Mouse (Mus musculus) lung, embryonic 15.5 days (tissue): ENCODE measurements around the gene Fgfr2. TPM values are rescaled to one million over a fixed set of nuclear protein-coding genes. Genes with fewer than 3 reads are reported as not detected.

ENCODE experiments used
- ATAC-seq: fragments of 200-750 bp; cut with Nextera tagmentation; 2 replicates; pipeline ENCODE4 v1.8.0; 2017; ENCODE audit warnings: moderate number of reproducible peaks, borderline replicate concordance; ENCODE audit not compliant: low FRiP score, low TSS enrichment; ENCODE audit errors: extremely low read depth
- H3K27ac ChIP-seq: fragments of 300-500 bp; sonication (generic); 2 replicates; pipeline ENCODE4 v1.5.1; 2015; ENCODE audit warnings: moderate library complexity, mild to moderate bottlenecking, inconsistent platforms
- H3K27me3 ChIP-seq: fragments of 300-500 bp; sonication (generic); 2 replicates; pipeline ENCODE4 v1.6.1; 2015; ENCODE audit warnings: inconsistent platforms
- H3K36me3 ChIP-seq: fragments of 300-500 bp; sonication (generic); 2 replicates; pipeline ENCODE4 v1.6.1; 2015; ENCODE audit warnings: inconsistent platforms
- H3K4me1 ChIP-seq: fragments of 300-500 bp; sonication (generic); 2 replicates; pipeline ENCODE4 v1.6.1; 2015; ENCODE audit warnings: inconsistent platforms
- H3K4me2 ChIP-seq: fragments of 300-500 bp; sonication (generic); 2 replicates; pipeline ENCODE4 v1.6.1; 2015; ENCODE audit warnings: inconsistent platforms, mild to moderate bottlenecking, moderate library complexity
- H3K4me3 ChIP-seq: fragments of 300-500 bp; sonication (generic); 2 replicates; pipeline ENCODE4 v1.5.1; 2015; ENCODE audit warnings: mild to moderate bottlenecking, inconsistent platforms
- H3K9ac ChIP-seq: fragments of 300-500 bp; sonication (generic); 2 replicates; pipeline ENCODE4 v1.6.1; 2015; ENCODE audit warnings: inconsistent platforms
- H3K9me3 ChIP-seq: fragments of 300-500 bp; sonication (generic); 2 replicates; pipeline ENCODE4 v1.6.1; 2016; ENCODE audit warnings: inconsistent platforms
- WGBS: fragments of 180-500 bp; shearing (Covaris S2); methylation state at CpG from one replicate; pipeline ENCODE4 v1.1.7; 2015; 5-methylcytosine and 5-hydroxymethylcytosine counted together
- polyA plus RNA-seq: library from polyadenylated mRNA; unstranded; fragments of >200 nt; fragmentation: Nextera tagmentation; extraction: Ambion mirVana; gene quantifications from 2 replicates; pipeline ENCODE4 v1.2.1, GENCODE M21; 2015

The Fgfr2 gene
- polyA plus RNA-seq, 1 experiment from 2014 or later: 160 TPM

GRCm38 (mm10) chr7:132856083-132856482 lies 267.1 kb downstream of the Fgfr2 start:
- no peak overlapping the region for H3K4me2 ChIP-seq
- H3K36me3 ChIP-seq: no peaks in the 10 kb centered on the region
- no peaks in the 10 kb centered on the region for H3K9me3 ChIP-seq
- H3K27me3 ChIP-seq: no peaks in the 10 kb centered on the region
- WGBS: 88% methylated on average over 1 of the region's 1 CpGs
- H3K27ac ChIP-seq: no peak overlapping the region
- peaks cover 19% of the 10 kb centered on the region for H3K4me1 ChIP-seq
- H3K4me3 ChIP-seq: no peak overlapping the region
- H3K9ac ChIP-seq: no peak overlapping the region
- no peak for ATAC-seq

GRCm38 (mm10) chr7:132853946-132854345 lies 269.2 kb downstream of the Fgfr2 start:
- no peaks in the 10 kb centered on the region for H3K9me3 ChIP-seq
- no peak for ATAC-seq
- H3K4me2 ChIP-seq: no peak overlapping the region
- no peak overlapping the region for H3K27ac ChIP-seq
- H3K4me1 ChIP-seq: peaks cover 9% of the 10 kb centered on the region
- H3K27me3 ChIP-seq: no peaks in the 10 kb centered on the region
- no peak overlapping the region for H3K4me3 ChIP-seq
- no peak overlapping the region for H3K9ac ChIP-seq
- 56% methylated on average over 4 of the region's 4 CpGs for WGBS
- peaks cover 10% of the 10 kb centered on the region for H3K36me3 ChIP-seq

GRCm38 (mm10) chr7:132853361-132853760 lies 269.8 kb downstream of the Fgfr2 start:
- H3K4me2 ChIP-seq: no peak overlapping the region
- H3K4me3 ChIP-seq: no peak overlapping the region
- H3K27ac ChIP-seq: no peak overlapping the region
- peaks cover 9% of the 10 kb centered on the region for H3K4me1 ChIP-seq
- WGBS: 89% methylated on average over 6 of the region's 6 CpGs
- no peaks in the 10 kb centered on the region for H3K9me3 ChIP-seq
- no peak for ATAC-seq
- no peak overlapping the region for H3K9ac ChIP-seq
- H3K36me3 ChIP-seq: peaks cover 16% of the 10 kb centered on the region
- H3K27me3 ChIP-seq: no peaks in the 10 kb centered on the region

GRCm38 (mm10) chr7:132852173-132852844 lies 270.8 kb downstream of the Fgfr2 start, which contains the start of gene Eef1akmt2:
Eef1akmt2 (minus strand) TSS chr7:132852673.
- H3K27me3 ChIP-seq: no peaks in the 10 kb centered on the region
- H3K9ac ChIP-seq: peak within 1 kb of the TSS; percentile 98
- H3K4me2 ChIP-seq: peak within 1 kb of the TSS; percentile 65
- peak within 1 kb of the TSS; percentile 99 for H3K27ac ChIP-seq
- peaks cover 9% of the 10 kb centered on the region for H3K4me1 ChIP-seq
- peaks cover 24% of the 10 kb centered on the region for H3K36me3 ChIP-seq
- under 1% methylated on average over 37 of the region's 37 CpGs for WGBS
- H3K9me3 ChIP-seq: no peaks in the 10 kb centered on the region
- ATAC-seq: peak; percentile 95
- peak within 1 kb of the TSS; percentile 85 for H3K4me3 ChIP-seq

- H3K36me3 ChIP-seq: peaks cover 28% of the 10 kb centered on the region
- H3K9me3 ChIP-seq: no peaks in the 10 kb centered on the region
- WGBS: 91% methylated on average over 3 of the region's 3 CpGs
- H3K4me3 ChIP-seq: no peak overlapping the region
- no peaks in the 10 kb centered on the region for H3K27me3 ChIP-seq
- no peaks in the 10 kb centered on the region for H3K4me1 ChIP-seq
- ATAC-seq: no peak
- H3K27ac ChIP-seq: no peak overlapping the region
- no peak overlapping the region for H3K9ac ChIP-seq
- H3K4me2 ChIP-seq: no peak overlapping the region
Observed at GRCm38 (mm10) chr7:132843152-132843551, 280.0 kb downstream of the Fgfr2 start.

GRCm38 (mm10) chr7:132842455-132842854 lies 280.7 kb downstream of the Fgfr2 start:
- H3K36me3 ChIP-seq: peaks cover 24% of the 10 kb centered on the region
- H3K9ac ChIP-seq: no peak overlapping the region
- no peaks in the 10 kb centered on the region for H3K4me1 ChIP-seq
- no peak overlapping the region for H3K4me2 ChIP-seq
- no peaks in the 10 kb centered on the region for H3K27me3 ChIP-seq
- no peak overlapping the region for H3K27ac ChIP-seq
- no peak for ATAC-seq
- no peak overlapping the region for H3K4me3 ChIP-seq
- H3K9me3 ChIP-seq: no peaks in the 10 kb centered on the region
- WGBS: 86% methylated on average over 1 of the region's 1 CpGs

- H3K4me3 ChIP-seq: no peak overlapping the region
- H3K27me3 ChIP-seq: no peaks in the 10 kb centered on the region
- ATAC-seq: no peak
- no peak overlapping the region for H3K9ac ChIP-seq
- H3K4me2 ChIP-seq: no peak overlapping the region
- no peaks in the 10 kb centered on the region for H3K9me3 ChIP-seq
- no peaks in the 10 kb centered on the region for H3K4me1 ChIP-seq
- peaks cover 19% of the 10 kb centered on the region for H3K36me3 ChIP-seq
- no peak overlapping the region for H3K27ac ChIP-seq
- 61% methylated on average over 5 of the region's 5 CpGs for WGBS
Observed at GRCm38 (mm10) chr7:132841287-132841686, 281.9 kb downstream of the Fgfr2 start.

GRCm38 (mm10) chr7:132830955-132831354 lies 292.2 kb downstream of the Fgfr2 start:
- Histone ChIP-seq H3K27me3 (no peaks in the 10 kb centered on the region), H3K4me2 (no peak overlapping the region)
- WGBS: 87% methylated on average over 4 of the region's 4 CpGs

GRCm38 (mm10) chr7:132824346-132825022 lies 298.7 kb downstream of the Fgfr2 start:
- WGBS: 16% methylated on average over 1 of the region's 1 CpGs
- H3K36me3 ChIP-seq: peaks cover 30% of the 10 kb centered on the region
- no peaks in the 10 kb centered on the region for H3K9me3 ChIP-seq
- H3K27me3 ChIP-seq: no peaks in the 10 kb centered on the region
- no peaks in the 10 kb centered on the region for H3K4me1 ChIP-seq
- no peak overlapping the region for H3K27ac ChIP-seq
- no peak overlapping the region for H3K9ac ChIP-seq
- no peak for ATAC-seq
- H3K4me3 ChIP-seq: no peak overlapping the region
- H3K4me2 ChIP-seq: no peak overlapping the region

More at GRCm38 (mm10) chr7:132830955-132831354, 292.2 kb downstream of the Fgfr2 start:
- ATAC-seq: no peak
- Histone ChIP-seq H3K4me3 (no peak overlapping the region), H3K36me3 (peaks cover 51% of the 10 kb centered on the region), H3K9me3 (no peaks in the 10 kb centered on the region), H3K4me1 (no peaks in the 10 kb centered on the region), H3K9ac (no peak overlapping the region), H3K27ac (no peak overlapping the region)

GRCm38 (mm10) chr7:132823832-132824231 lies 299.3 kb downstream of the Fgfr2 start:
- Histone ChIP-seq H3K9me3 (no peaks in the 10 kb centered on the region), H3K27me3 (no peaks in the 10 kb centered on the region), H3K4me3 (no peak overlapping the region), H3K36me3 (peaks cover 29% of the 10 kb centered on the region), H3K4me2 (no peak overlapping the region), H3K9ac (no peak overlapping the region), H3K4me1 (no peaks in the 10 kb centered on the region), H3K27ac (no peak overlapping the region)
- no peak for ATAC-seq

- H3K9ac ChIP-seq: no peak overlapping the region
- ATAC-seq: no peak
- no peak overlapping the region for H3K4me3 ChIP-seq
- WGBS: 75% methylated on average over 3 of the region's 3 CpGs
- H3K27me3 ChIP-seq: no peaks in the 10 kb centered on the region
- H3K36me3 ChIP-seq: peaks cover 13% of the 10 kb centered on the region
- no peaks in the 10 kb centered on the region for H3K9me3 ChIP-seq
- no peak overlapping the region for H3K27ac ChIP-seq
- H3K4me1 ChIP-seq: no peaks in the 10 kb centered on the region
- no peak overlapping the region for H3K4me2 ChIP-seq
Observed at GRCm38 (mm10) chr7:132820692-132821091, 302.5 kb downstream of the Fgfr2 start.

- 93% methylated on average over 6 of the region's 6 CpGs for WGBS
- Histone ChIP-seq H3K4me2 (no peak overlapping the region), H3K4me3 (no peak overlapping the region)
Observed at GRCm38 (mm10) chr7:132817056-132817455, 306.1 kb downstream of the Fgfr2 start.

More at GRCm38 (mm10) chr7:132817056-132817455, 306.1 kb downstream of the Fgfr2 start:
- Histone ChIP-seq H3K36me3 (peaks cover 3% of the 10 kb centered on the region; the same call in 1 of the 2 replicates), H3K27ac (no peak overlapping the region), H3K9me3 (no peaks in the 10 kb centered on the region), H3K4me1 (0 out of 2 replicates have a peak, but pooled peaks cover 8% of the 10 kb centered on the region), H3K27me3 (no peaks in the 10 kb centered on the region), H3K9ac (no peak overlapping the region)
- no peak for ATAC-seq
